Mouse (Mus musculus): ENCODE measurements around the gene Slc30a3.
A peak's percentile ranks its signal among the peaks of the same experiment; 100 is the strongest.
"Not testable (repeated sequence)": the region's sequence is repeated elsewhere in the genome, so short reads cannot be mapped to it uniquely, and the experiment has no call there.

The Slc30a3 gene

GRCm38 (mm10) chr5:31093151-31094041 is 14.6 kb downstream of the Slc30a3 start:
- DNase-seq (ENCODE audit: low spot score in 2 of 2): peak in 1 of 2 experiments; percentile 67

- DNase-seq (ENCODE audit: low spot score in 2 of 2): peak in 1 of 2 experiments; percentile 66
Observed at GRCm38 (mm10) chr5:31092231-31092975, 15.6 kb downstream of the Slc30a3 start.

- no peak for DNase-seq (ENCODE audit: low spot score in 2 of 2)
Observed at GRCm38 (mm10) chr5:31087131-31087530, 20.9 kb downstream of the Slc30a3 start.

GRCm38 (mm10) chr5:31086606-31087005 is 21.4 kb downstream of the Slc30a3 start:
- no peak for DNase-seq (ENCODE audit: low spot score in 2 of 2)

- no peak for DNase-seq (ENCODE audit: low spot score in 2 of 2)
Observed at GRCm38 (mm10) chr5:31083949-31084348, 24.1 kb downstream of the Slc30a3 start.

GRCm38 (mm10) chr5:31082935-31083625 is 25.0 kb downstream of the Slc30a3 start:
- DNase-seq (ENCODE audit: low spot score in 2 of 2): no peak

- peak in 1 of 2 experiments; percentile 54 for DNase-seq (ENCODE audit: low spot score in 2 of 2)
Observed at GRCm38 (mm10) chr5:31082355-31082754, 25.7 kb downstream of the Slc30a3 start.

- DNase-seq (ENCODE audit: low spot score in 2 of 2): no peak
Observed at GRCm38 (mm10) chr5:31081386-31081785, 26.7 kb downstream of the Slc30a3 start.

- peak in 1 of 2 experiments; percentile 39 for DNase-seq (ENCODE audit: low spot score in 2 of 2)
Observed at GRCm38 (mm10) chr5:31080795-31081164, 27.3 kb downstream of the Slc30a3 start.

GRCm38 (mm10) chr5:31080059-31080794 is 27.8 kb downstream of the Slc30a3 start:
- DNase-seq (ENCODE audit: low spot score in 2 of 2): peak; percentile 40 to 82

- no peak for DNase-seq (ENCODE audit: low spot score in 2 of 2)
Observed at GRCm38 (mm10) chr5:31076346-31076745, 31.7 kb downstream of the Slc30a3 start.

- DNase-seq (ENCODE audit: low spot score in 2 of 2): no peak
Observed at GRCm38 (mm10) chr5:31073176-31073575, 34.9 kb downstream of the Slc30a3 start.

GRCm38 (mm10) chr5:31071821-31072220 is 36.2 kb downstream of the Slc30a3 start:
- DNase-seq (ENCODE audit: low spot score in 2 of 2): no peak

- DNase-seq (ENCODE audit: low spot score in 2 of 2): no peak
Observed at GRCm38 (mm10) chr5:31071059-31071458, 37.0 kb downstream of the Slc30a3 start.

GRCm38 (mm10) chr5:31069810-31070209 is 38.2 kb downstream of the Slc30a3 start:
- peak in 1 of 2 experiments; percentile 29 for DNase-seq (ENCODE audit: low spot score in 2 of 2)

- DNase-seq (ENCODE audit: low spot score in 2 of 2): no peak
Observed at GRCm38 (mm10) chr5:31055216-31056140, 52.6 kb downstream of the Slc30a3 start.

- peak; percentile 84 to 92 for DNase-seq (ENCODE audit: low spot score in 2 of 2)
Observed at GRCm38 (mm10) chr5:31054261-31055215, 53.5 kb downstream of the Slc30a3 start, which contains the start of gene Cad. TSS of gene Cad (plus strand) at chr5:31054780.

GRCm38 (mm10) chr5:31053728-31054127 is 54.3 kb downstream of the Slc30a3 start:
- DNase-seq (ENCODE audit: low spot score in 2 of 2): not testable (repeated sequence)

GRCm38 (mm10) chr5:31050427-31050826 is 57.6 kb downstream of the Slc30a3 start:
- DNase-seq (ENCODE audit: low spot score in 2 of 2): no peak

Data from left cerebral cortex, adult 9 months (tissue).